Mouse (Mus musculus) A20 (cell line): ENCODE measurements around the gene Iqschfp.

Experiments used
- DNase-seq: peaks from one replicate; pipeline ENCODE4 v3.0.0-alpha.2; 2011; ENCODE audit warnings: low read depth, low spot score

Iqschfp gene

DNA sequence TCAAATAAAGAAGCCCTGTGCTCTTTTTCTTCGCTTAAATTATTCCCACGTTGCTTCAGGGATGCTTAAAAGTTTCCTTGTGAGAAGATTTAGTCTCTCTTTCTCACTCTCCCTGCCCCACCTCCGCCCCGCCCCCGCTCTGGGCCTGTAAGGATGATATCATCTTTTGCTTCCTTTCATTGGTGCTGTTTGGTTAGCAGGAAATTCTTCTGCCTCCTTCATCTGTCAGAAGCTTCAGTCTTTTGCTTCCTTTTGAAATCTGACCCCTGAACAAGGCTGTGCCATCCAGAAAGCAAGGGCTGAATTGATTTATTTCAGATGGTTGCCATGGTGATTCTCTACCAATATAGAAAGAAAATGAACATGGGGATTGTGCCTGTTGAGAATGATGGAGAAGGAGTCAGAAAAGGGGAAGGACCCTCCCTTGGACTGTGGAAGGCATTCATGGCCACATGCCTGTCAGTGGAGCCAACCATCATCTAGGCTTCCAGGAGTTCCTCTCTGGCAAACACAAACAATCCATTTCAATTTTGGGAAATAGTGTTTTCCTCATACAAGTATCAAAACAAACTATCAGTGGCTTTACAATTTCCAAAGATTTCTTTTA lies 62.5 kb downstream of the Iqschfp start:
- no peak for DNase-seq

DNA sequence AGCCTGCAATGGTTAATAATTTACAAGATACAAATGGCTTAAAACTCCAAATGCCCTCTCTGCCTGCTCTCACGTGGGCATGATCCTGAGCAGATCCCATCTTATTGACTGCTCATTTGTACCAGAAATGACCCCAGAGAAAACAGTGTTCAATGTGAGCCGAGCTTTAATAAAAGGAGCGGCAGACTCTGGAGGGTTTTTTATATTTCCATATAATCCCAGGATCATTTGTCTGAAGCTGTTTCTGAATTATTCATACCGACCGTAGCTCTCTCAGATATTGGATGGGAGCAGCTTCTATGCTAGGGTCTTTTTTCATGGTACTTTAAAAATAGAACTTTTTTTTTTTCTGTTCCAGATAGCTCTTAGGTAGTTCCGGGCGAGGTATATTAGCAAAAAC lies 67.6 kb downstream of the Iqschfp start:
- DNase-seq: no peak

DNA sequence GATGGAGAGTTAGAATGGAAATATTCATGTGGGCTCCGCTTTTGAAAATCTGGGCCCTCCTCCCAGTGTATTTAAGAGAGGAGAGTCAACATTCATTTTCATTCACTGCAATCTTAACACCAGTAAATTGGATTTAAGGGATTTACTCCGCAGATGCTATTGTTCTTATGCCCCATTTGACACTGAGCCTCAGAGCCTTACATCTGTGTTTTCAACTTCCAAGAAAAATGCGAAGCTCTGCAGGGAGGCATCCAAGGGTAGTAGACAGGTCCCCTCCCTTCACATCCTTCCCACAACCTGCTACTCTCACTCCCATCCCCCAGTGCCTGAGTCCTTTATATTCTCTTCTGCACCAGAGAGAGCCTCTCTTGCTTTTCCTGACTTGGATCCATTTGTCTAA lies 68.1 kb downstream of the Iqschfp start:
- DNase-seq: no peak

DNA sequence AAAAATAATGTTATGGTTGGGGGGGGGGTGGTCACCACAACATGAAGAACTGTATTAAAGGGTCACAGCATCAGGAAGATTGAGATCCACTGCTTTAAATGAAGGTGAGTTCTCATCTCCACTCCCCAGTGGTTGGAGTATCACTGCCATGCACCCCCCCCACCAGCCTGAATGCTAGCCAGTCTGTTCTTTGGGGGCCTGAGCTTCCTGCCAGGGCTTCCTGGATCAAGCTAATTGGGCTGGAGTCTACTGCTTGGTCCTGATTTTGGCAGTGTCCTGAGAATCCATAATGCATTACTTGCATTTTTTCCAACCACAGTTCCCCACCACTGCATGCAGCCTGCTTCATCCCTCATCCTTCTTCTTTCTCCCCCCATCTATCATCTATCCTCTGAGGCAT lies 68.7 kb downstream of the Iqschfp start:
- no peak for DNase-seq

DNA sequence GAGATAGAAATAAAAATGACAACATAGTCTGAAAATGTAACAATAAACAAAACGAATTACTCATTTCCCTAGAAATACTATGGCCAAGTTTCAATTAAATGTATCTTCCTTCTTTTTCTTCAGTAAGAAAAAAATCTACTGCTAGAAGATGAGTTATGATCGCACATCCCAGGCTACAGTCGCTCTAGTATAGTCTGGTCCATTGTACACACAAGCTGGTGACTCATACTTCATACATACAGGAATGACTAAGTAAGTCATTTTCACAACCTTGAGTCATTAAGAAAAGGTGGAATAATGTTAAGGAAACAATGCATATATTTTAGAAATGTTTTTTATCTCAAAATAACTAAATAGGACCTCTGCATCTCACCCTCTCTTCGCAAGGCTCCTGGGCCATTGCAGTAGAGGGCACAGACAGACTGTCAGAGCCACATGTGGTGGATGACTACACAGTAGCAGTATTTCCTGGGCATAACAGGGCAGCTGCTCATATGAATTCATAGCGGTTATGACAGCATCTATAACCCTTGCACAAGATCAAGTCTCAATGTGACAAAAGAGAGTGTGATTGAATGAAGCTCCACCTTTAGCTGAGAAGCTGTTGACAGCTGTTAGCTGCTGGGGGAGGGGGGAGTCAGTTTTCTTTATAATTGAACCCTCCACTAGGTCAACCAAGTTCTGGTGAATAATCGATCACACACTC lies 70.1 kb downstream of the Iqschfp start:
- DNase-seq: no peak

DNA sequence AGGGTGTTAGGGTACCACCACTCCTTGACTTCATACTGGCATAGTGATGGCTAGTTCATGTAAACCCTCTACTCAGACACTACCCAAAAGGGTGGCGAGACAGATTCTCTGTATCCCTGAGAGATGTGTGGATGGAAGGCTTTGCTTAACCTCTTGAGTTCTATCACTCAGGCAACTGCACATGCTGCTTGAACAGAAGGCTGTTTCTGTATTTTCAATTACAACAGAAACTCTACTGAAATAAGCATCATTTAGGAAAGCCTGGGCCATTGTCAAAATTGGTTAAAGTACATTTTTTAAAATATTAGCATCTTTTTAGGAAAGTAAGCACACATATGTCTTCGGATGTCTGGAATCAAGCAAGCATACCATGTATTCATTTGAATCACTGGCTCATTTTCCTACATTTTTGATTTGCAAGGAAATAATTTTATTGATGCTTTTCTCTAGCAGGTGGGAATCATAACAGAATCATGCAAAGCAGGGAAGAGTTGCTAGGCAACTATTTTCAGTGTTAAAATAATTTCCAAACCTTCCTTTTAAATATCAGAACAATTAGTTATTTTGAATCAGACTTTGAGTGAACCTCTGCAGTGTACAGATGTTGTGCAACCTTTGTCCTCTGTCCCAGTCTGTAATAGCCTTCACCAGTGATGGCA lies 82.4 kb downstream of the Iqschfp start:
- no peak for DNase-seq

DNA sequence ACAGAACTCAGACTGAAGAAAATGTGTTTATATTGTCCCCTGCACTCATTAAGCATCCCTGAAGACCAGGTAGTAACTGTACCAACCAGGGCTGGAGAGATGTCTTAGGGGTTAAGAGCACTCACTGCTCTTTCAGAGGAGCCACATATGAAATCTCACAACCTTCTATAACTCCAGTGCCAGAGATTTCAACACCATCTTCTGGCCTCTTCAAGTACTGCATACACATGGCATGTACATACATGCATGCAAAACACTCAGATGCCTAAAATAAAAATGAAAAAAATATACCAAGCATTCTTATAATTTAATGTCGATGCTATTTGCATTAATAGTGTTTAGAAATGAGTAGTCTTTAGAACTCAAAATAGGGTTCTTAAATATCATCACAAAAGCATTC lies 88.0 kb downstream of the Iqschfp start:
- DNase-seq: no peak

DNA sequence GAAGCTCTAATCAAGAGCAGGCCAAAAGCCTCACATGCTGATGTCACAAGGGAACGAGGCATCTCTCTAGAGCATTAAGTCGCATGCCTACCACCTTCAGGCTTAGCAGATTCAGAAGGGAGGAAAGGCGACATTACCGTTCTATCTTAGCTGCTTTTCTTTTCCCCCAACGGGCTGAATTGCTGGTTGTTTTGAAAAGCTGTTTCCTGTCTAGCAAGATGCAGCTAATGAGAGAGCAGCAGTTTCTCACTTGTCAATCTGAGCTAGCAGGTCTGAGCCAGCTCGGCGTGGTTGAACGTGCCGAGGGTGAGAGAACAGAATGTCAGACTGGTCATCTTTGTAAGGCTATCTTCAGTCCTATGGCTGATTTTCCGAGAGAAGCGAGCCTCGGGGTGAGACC lies 91.3 kb downstream of the Iqschfp start:
- no peak for DNase-seq

DNA sequence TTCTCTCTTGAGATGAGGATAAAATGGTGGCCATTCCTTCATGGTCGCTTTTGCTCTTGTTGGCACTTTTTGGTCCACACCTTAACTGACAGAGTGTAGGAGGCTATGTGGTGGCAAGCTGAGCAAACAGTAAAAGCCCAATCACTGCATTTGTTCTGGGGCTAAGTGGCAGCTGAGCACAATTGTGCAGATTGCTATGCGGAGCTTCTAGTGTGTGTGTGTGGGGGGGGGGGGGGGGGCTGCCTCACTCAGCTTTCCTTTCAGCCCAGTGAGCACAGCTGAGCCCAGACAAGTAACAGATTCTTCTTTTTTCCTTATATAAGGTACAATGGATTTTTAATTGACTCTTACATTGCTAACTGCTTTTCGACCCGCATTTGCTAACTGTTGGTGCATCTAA lies 110.4 kb downstream of the Iqschfp start:
- no peak for DNase-seq

DNA sequence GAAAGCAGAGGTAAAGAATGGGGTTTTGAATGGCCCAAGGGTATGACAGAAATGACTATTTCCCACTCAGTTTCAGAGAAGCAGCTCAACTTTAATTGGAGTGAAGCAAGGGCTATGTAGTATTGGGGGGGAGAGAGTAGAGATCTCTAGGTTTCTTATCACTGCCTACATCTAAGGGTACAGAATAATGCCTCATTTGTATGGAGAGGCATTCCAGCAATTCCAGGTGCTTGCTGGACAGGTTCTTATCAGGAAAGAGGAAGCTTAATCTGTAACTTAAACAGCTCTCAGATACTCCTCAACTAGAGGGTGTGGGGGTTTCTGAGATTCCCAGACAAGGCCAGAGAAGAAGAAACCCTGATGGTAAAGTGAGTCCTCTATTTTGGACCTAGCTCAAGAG lies 120.3 kb downstream of the Iqschfp start:
- no peak for DNase-seq

DNA sequence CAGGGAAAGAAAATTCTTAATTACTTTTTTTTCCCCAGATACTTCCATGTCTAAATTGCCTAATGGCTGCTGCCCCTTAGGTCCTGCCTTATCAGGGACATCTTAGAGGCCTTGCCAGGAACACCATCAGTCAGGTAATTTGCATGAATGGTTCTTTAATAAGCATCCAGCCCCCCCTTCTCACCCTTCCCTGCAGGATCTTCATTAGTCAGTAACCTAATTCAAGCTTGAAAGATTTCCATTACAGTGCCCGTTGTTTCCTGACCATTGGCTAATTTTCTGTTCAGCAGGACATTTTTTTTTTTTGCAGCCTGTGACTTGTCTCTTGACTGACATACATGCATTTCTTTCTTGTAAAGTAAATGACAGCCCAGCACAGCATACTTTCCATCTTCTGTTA lies 123.8 kb downstream of the Iqschfp start:
- DNase-seq: no peak

DNA sequence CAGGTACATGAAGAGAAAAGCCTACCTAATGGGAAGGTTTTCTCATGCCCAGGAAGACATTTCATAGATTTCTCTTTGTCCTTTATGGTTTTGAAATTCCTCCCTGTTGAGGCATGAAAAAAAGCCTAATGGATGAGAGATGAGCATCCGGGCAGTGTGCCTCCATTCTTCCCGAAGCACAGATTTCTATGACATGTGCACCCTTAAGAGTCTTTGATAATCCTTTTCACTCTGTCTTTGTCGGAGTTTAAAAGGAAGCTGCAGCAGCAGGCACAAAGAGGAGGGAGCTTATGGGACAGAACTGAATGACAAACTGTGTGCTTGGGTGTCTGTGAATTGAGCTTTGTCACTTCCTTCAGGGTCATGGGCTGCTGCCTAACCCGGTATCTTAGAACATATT lies 127.4 kb downstream of the Iqschfp start:
- DNase-seq: no peak

DNA sequence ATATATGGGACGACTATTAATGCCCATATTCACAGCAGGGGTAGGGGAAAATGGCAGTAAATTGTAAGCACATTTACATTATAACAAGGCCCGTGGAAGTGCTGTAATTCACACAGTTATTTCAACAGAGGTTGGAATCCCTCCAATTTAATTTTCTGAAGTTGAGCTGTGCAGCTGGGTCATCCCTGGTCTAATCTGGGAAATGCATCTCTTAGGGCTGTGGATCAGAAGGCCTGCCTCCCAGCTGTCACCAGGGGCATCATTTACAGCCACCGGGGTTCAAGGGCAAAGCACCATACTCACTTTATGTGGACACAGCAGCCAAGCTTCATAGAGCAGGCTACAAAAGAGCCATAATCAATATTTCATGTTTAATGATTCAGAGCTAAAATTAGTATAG lies 144.1 kb downstream of the Iqschfp start:
- no peak for DNase-seq

DNA sequence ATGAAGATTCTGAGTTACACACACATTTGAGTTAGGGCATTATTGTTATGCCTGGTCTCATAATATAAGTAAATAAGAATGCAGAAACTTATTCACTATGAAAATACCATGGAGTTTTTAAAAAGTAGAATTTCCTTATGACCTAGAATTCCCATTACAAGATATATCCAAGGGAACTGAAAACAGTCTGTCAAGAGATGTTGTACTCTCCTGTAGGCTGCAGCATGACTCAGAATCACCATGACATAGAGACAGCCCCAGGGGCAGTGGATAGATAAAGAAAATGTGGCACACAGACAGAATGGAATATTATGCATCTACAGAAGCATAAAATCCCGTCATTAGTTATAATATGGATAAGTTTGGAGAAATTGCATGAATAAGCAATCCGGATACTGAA lies 150.9 kb downstream of the Iqschfp start:
- no peak for DNase-seq

DNA sequence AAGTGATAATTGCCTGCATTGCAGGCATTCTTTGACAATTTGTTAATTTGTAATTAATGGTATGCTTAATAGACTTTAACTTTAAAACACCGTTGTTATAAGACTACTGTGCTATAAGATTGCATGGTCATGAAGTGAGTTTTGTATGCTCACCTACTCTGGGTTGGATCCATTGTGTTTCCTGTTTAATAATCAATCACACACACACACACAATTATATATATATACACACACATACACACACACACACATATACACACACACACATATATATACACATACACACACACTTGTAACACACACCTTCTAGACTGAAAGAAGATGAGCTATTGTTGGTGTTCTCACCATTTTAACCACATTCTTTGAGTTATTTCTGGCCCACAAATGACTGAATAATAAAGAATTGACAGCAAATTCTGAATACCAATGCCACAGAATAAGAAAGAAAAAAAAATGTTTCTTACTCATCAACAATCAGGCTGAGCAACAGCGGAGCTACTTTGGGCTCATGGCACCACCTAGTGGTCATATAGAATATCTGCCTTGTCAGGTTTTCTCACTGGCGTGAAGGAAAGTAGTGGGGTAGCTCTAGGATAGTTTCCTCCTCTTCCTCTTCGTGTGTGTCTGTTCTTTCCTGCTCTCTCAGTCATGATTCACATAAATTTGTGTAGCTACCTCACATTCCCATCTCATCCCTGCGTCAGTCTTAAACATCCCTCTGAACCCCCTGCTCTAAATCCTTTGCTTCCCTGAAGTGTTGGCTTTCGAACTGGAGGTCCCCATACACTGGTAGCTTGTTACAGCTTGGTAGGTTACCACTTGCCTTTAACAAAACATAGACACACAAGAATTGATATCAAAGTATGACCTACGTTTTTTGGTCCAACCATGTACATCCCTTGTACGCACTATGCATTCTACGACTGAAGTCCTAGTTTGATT lies 153.7 kb downstream of the Iqschfp start:
- DNase-seq: peak; percentile 41

DNA sequence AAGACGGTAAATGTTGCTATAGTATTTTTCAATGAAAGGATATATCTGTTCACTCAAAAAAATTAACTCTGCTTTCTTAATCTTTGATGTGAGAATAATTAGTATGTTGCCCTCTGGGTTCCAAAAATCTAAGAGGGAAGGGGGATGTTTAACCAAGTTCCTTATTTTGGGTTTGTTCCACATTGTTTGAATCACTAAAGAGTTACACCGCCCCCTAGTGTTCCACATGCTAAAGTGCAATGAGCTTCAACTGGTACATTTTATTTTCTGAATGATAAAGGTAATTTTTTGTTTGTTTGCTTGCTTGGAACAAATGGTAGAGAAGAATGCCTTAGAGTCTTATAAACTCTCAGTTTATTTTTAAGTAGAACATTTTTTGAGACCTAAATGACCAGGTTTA lies 161.5 kb downstream of the Iqschfp start:
- peak; percentile 46 for DNase-seq

DNA sequence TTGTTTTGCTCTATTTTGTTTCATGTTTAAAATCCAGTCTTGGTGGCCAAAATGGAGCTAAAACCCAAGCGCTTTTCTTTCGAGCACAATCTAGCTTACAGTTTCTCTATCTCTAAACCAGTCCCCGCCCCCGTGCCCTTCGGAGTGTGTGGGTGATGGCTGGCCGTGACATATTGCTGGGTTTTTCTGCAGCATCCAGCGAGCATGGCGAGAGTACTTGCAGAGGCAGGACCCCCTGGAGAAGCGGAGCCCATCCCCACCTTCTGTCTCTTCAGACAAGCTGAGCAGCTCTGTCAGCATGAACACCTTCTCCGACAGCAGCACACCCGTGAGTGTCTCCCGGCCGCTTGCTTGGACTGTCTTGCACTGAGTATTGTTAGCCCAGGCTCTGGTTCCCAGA lies 163.0 kb downstream of the Iqschfp start:
- no peak for DNase-seq

DNA sequence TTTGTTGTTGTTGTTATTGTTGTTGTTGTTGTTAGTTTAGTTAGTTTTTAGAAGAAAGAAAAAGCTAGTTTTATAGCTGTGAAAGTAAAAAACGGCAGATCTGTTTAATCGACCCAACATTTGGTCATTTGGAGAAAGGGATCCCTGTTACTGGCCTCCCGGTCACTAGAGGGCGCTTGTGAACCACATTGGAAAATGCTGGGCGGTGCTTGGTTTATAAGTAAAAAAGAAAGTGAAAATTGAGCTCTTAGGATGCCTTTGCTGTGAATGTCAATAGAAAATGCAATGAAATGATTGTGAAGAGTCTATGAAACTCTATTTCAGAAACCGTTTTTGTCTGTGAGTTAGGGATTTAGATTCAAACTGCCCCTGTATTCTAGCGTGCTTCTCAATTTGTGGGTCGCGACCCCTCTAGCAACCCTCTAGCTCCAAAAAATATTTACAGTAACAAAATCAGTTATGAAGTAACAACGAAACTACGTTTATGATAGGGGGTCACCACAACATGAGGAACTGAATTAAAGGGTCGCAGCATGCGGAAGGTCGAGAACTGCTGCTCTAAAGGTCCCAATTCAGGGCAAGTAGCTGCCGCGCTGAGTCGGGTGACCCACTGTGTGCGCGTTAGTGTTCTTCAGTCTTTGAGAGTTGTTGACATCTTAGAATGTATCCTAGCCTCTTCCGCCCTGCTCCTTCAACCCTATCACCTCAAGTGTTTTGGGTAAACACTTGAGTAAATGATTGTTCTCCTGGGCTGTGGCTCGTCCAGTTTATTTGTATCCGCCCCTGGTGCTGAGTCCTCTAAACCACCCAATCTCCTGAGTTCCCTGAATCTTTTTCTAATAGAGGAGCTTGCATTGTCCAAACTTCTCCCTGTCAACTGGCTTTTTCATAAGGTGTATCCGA lies 164.6 kb downstream of the Iqschfp start:
- DNase-seq: peak; percentile 42

DNA sequence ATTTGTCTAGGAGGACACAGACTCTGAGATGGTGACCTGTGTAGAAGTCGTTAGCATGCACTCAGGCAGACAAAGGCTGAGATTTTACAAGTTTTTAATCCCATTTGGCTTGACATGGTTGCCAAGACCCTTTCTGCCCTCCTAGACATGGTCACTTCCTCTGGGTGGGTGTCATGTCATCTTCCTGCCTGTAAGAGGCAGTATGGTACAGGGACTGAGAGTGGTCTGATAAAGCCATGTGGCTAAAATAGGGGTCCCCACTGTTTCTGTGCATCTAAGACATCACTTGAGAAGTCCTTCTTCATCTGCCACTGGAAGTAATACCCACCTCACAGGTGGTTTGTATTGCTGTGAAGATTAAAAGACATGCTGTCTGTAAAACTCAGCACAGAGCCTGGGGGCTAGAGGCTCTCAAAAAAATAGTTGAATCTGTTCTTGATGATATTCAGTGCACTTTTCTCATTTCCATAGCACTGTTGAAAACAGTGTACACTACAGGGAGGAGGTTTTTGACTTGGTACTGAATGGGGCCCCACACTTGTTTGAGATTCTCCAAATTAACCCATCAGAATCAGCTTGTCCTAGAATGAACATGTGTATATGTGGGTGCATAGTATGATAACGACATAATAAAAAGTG lies 167.2 kb downstream of the Iqschfp start:
- no peak for DNase-seq

DNA sequence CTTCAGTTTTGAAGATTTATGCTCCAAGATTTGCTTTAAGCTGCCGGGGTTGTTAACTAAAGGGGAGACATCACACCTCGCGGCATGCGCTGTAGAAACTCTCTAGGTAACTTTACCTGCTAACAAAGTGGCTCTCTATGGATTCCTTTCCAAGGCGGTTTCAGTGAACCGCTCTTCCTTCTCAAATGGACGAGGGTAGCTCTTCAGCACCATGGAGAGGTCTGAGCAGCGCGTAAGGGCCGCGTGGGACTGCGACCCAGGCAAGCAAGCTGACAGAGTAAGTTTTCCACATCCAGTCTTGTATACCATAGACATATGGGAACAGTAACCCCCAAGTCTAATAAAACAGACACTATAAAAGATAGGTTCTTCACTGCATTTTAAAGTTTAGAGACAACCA lies 172.7 kb downstream of the Iqschfp start, which contains the start of gene Schip1:
Schip1 (plus strand) TSS at position 72 of the 400 bp plus-strand sequence.
- DNase-seq: no peak
